Mouse (Mus musculus): ENCODE data around the gene Fam161a. TPM values are rescaled to one million over a fixed set of nuclear protein-coding genes. Genes with fewer than 3 reads are reported as not detected.
"Not testable (repeated sequence)": the region's sequence is repeated elsewhere in the genome, so short reads cannot be mapped to it uniquely, and the experiment has no call there.

Gene Fam161a
- total RNA-seq, 2 experiments from 2014 or later, result 16.2 to 28.9 TPM

GRCm38 (mm10) chr11:23049642-23050041 is 42.3 kb downstream of the Fam161a start:
- no peak for DNase-seq

DNA sequence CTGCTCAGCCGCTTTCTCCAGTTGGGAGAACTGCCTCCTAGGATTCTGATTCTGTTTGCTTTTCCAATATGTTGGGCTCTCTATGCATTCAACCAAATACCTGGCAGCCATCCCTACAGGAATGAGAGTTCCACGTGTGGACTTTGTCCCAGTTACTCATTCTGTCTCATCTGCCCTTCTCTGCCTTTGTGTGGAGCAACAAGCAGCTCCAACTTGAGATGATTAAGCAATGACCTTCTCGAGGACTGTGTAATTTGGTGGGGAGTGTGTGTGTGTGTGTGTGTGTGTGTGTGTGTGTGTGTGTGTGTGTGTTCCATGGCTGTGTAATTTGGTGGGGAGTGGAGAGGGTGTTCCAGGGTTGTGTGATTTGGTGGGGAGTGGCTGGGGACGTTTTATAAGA is 45.0 kb downstream of the Fam161a start:
- DNase-seq, result peak; percentile 37

DNA sequence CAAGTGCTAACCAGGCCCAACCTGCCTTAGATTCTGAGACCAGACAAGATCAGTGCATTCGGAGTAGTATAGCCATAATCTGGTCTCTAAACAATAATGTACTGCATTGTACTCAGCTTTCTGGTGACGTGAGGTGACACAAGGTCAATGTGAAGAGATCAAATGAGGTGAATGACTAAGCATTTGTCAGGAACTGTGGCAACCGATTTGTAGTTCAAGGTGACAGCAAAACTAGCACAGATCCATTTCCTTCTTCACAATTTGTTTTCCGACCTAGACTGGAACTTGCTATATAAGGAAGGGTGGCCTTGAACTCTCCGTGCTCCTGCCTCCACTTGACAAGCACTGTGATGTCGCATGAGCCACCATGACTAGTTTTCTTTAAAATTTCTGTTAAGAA is 55.8 kb downstream of the Fam161a start:
- DNase-seq, result peak; percentile 34

DNA sequence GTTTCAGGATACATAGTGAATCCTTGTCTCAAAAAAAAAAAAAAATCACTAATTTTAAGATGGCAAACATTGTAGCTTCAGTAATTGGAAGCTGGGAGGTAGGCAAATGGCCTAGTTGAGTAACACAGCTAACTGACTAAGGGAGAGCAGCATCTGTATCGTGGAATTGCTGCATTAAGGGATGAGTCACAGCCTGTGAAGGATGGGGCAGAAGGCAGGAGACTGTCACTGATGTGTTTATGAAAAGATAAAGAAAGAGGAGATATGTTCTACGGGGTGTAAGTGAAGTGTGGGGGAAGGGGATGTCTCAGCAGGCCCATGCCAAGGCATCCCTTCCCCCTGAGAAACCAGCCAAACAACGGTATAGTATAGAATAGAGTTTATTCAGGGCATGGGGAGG is 56.5 kb downstream of the Fam161a start:
- peak; percentile 19 for DNase-seq

- not testable (repeated sequence) for DNase-seq
These were observed 56.9 kb downstream of the Fam161a start for GRCm38 (mm10) chr11:23064276-23064675.

GRCm38 (mm10) chr11:23065167-23065668 is 57.9 kb downstream of the Fam161a start:
- no peak for DNase-seq

DNA sequence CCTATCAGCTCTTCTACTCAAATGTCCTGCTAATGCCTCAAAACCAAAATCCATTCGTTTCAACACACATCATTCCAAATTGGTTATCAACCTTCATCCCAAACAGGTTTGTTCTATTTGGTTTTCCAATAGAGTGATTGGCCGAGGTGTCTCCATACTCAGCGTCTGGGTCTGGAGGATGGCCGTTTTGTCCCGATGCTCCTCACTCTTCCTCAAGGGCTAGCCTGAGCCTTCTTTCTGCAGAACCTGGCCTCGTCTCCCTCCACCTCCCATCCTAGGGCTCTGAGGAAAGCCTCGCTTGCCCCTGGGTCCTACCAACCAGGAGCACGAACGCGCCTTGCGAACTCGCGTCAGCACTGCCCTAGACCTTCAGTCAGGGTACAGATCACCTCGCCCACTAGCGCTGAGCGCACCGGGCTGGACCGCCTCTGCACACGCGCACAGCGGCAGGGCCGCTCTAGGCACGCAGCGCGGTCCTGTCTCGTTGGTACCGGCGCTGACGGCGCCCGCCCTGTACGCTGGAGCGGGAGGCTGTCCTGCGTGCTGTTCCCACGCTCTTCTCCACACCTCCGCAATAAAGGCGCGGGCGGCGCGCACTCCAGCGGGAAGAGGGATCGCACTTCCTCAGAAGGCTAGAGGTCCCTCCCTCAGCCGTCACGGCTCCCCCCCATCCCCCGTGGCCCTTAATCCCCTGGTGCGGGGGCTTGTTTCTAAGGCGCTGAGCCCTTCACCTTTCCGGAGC is 60.2 kb downstream of the Fam161a start:
- peak; percentile 93 for DNase-seq

DNA sequence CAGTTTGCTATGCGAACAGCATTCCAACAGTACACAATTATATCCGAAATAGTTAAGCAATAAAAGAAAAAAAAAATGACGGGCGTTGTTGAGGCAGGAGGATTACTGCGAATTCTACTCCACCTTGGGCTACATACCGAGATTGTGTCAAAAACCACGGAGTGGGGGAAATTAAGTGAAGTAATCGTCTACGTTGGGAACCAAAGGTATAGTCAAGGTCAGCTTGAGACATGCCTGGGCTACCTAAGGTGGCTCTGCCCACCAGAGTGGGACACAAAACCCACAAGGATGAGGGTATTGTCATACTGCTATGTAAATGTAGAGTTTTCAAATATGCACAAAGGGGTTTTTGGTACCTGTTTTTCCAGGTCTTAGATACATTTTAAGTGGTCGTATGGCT is 60.9 kb downstream of the Fam161a start:
- peak; percentile 10 for DNase-seq

- DNase-seq, result not testable (repeated sequence)
These were observed 61.7 kb downstream of the Fam161a start for GRCm38 (mm10) chr11:23068986-23069385.

GRCm38 (mm10) chr11:23074841-23075240 is 67.5 kb downstream of the Fam161a start:
- DNase-seq, result peak; percentile 28

- no peak for DNase-seq
These were observed 71.2 kb downstream of the Fam161a start for GRCm38 (mm10) chr11:23078541-23078940.

Other genes with a start within 250 kb of the Fam161a start
- gene B3gnt2, start 146.6 kb upstream of the Fam161a start, total RNA-seq (2021), result 10 to 100 TPM; 30.1 to 36.3 TPM
- 10 to 100 TPM; 15.3 to 18.9 TPM for gene Zrsr1, start 35.5 kb upstream of the Fam161a start, total RNA-seq (2021)
- 10 to 100 TPM; 27.1 to 33.0 TPM for gene Gm28048, start 25.4 kb upstream of the Fam161a start, total RNA-seq (2021)
- 100 to 1,000 TPM; 128 to 134 TPM for gene Commd1, start 25.1 kb upstream of the Fam161a start, total RNA-seq (2021)
- 100 to 1,000 TPM; 175 to 185 TPM for gene Cct4, start 17.0 kb upstream of the Fam161a start, total RNA-seq (2021)
- 10 to 100 TPM; 61.9 to 70.0 TPM for gene Xpo1, start 248.5 kb downstream of the Fam161a start, total RNA-seq (2021)